Mouse (Mus musculus): Measurements from ENCODE around the gene Vezt.
A peak's percentile ranks its signal among the peaks of the same experiment; 100 is the strongest.

Vezt gene

DNA sequence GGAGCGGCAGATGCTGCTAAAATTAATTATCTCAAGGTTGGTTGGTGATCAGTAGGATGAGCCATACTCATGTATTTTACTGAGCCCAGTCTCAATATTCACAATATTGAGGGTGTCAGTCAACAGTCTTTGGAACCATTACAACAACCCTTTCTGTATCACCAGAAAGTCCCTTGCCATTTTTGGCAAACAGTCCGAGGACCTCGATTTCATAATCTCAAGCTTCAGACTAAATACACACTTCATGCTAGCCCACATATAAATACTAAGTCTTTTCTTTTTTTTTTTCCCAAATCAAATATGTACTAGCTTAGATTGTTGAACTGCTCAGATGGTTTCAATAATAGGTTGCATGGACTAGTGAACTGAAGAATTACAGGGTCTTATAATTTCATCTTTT, 84.6 kb downstream of the Vezt start:
- peak; percentile 23 for DNase-seq (ENCODE audit: low read depth)

DNA sequence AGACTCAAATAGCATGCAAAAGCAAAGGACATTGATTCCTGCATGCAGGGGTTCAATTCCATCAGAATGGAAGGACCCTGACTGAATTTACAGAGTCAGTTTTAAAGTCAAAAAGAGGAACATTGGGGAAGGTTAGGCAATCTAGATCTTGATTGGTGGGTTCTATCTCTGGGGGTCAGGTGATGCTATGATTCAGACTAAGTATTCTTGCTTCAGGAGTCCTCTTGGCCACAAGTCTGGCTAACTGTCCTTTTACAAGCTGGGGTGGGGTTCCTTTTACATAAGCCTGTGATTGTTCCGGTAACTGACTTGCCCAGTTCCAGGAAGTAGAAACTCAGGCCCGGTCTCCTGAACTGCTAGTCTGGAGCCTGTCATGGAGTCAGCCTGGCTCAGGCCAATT, 85.7 kb downstream of the Vezt start:
- DNase-seq (ENCODE audit: low read depth), result peak; percentile 25

DNA sequence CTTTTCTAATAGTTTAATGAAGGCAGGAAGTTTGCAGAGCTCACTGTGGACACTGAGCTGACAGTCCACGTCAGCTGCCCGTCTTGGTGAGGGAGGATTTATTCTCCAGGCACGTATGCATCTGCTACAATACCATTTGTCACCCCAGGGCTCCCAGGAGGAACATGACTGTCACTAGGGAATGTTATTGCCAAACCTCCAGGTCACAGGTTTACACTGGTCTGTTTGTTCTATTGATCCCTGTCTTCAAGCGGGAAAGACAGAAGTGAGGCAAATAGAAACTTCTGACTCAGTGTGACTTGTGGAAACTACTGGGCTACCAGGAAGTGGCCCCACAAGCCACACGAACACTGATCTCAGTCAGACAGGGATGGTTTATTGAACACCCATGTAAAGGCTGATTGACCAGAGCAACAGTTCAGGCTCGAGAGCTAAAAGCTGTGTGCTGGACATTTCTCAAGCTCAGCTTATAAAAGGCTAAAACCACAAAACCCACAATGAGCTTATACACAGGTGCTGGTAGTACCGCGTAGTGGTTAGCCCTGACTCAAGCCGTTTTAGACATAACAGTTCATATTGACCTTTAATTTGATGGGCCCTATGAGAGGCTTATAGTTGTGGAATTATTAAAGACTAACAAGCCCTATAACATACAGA, 89.6 kb downstream of the Vezt start:
- no peak for DNase-seq (ENCODE audit: low read depth)

DNA sequence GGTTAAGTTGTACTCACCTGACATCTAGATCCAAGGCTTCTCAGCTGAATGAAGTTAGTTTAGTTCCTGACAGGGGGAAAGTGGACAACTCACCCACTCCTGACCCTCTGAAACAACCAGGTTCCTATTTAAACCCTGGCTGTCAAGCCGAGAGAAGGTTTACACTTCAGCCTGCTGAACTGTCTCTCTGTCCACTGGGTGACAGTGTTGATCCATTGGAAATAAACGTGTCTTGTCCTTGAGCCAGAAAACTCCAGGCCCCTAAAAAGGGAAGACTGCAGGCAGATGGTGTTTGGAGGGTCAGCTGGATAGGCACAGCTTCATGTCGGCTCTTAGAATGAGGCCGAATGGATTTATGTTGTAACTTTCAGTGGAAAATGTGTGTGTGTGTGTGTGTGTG, 90.3 kb downstream of the Vezt start:
- peak; percentile 68 for DNase-seq (ENCODE audit: low read depth)

DNA sequence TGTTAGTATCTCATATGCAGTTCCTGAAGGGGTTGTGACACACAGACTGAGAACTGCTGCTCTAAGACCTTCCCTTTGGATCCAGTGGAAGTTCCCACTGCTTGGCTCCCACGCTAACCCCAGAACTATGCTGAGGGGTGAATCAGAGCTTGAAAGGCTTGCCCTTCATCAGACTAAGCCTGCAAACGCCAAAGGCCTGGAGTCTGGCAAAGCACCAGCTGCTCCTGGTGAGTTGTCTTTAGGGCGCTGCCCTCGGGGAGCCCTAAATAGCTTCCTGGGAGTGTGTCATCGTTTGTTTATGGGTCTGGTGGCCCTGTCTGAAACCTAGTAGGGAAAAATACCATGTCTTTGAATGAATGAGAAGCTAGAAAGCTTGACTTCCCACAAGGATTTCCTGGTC, 91.4 kb downstream of the Vezt start:
- DNase-seq (ENCODE audit: low read depth), result peak; percentile 90

DNA sequence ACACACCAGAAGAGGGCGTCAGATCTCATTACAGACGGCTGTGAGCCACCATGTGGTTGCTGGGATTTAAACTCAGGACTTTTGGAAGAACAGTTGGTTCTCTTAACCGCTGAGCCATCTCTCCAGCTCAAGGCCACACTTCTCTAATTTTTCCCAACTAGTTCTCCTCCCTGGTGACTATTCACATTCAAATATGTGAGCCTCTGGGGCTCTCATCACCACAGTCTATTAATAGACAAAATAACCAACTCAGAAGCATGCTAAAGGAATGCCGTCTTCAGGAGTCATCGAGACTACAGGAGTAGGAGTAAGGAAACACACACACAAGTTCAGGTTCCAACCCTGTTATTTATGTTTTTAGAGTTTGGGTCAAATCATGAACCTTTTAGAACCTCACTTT, 95.3 kb downstream of the Vezt start:
- no peak for DNase-seq (ENCODE audit: low read depth)

DNA sequence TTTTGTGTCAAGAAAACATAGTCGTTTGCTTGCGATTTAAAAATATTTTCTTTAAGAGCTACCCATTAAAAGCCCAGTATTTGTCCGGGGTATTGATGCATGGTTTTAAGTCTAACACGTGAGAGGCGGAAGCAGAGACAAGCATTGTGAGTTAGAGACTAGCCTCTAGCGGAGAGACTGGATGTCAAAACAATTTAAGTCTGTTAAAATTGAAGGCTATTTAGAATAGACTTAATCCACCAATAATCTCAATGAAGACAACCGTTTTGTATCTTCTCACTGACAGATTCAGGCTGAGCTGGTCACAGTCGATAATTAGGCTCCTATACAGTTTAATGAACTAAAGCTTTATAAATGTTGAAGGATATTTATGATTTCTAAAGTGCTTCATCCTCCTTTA, 95.9 kb downstream of the Vezt start:
- DNase-seq (ENCODE audit: low read depth), result no peak

DNA sequence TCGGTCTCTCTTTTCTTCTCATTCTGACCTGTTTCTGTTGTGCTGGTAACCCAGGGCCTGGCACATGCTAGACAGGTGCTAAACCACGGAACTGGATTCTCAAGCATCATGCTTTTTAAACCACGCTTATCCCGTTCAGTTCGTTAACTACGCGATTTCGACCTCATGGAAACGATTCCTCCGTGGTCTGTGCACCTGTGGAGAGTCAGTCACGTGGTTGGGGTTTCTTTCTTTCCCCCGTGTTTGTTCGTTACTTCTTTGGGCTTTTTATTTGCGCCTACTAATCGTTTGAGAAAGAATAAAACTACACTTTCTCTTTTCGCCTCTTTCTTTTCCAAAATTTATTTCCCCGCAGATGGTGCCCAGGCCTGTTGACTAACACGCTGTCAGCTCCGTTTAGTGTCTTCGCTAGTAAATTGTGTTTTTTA, 96.8 kb downstream of the Vezt start:
- no peak for DNase-seq (ENCODE audit: low read depth)

DNA sequence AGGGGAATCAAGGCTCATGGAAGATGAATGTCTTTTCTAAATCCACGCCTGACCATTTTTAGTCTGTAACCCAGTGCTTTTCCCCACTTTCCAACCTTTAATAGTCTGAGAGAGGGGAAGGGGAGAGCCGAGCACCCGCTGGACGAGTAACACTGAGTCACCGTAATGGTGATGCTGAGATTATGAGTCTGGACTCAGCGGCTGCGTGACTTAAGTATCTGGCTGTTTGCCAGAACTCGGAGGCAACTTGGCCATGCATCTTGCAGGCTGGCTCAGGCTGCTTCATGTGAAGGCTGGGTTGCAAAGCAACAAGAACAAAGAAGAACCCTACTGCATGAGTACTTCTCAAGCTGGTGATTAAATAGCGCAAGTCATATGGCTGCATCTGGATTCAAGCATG, 101.6 kb downstream of the Vezt start:
- peak; percentile 96 for DNase-seq (ENCODE audit: low read depth)

DNA sequence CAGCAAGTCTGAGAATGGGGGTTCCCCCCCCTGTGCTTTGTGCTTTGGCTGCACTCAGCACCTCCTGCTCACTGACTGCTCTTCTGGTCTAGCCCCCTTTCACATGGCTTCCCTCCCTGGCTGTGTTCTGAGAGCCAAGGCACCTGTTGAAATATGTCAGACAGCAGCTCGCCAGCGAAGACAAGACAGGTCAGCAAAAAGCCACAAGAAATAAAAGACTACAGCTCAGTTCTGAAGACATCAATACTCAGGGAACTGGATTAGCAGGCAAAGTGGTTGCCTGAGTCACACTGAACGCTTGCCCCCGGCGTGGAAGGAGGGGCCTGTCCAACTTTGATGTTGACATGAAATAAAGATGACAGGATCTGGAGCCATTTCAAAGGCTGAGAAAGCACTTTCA, 102.8 kb downstream of the Vezt start:
- DNase-seq (ENCODE audit: low read depth), result peak; percentile 74

DNA sequence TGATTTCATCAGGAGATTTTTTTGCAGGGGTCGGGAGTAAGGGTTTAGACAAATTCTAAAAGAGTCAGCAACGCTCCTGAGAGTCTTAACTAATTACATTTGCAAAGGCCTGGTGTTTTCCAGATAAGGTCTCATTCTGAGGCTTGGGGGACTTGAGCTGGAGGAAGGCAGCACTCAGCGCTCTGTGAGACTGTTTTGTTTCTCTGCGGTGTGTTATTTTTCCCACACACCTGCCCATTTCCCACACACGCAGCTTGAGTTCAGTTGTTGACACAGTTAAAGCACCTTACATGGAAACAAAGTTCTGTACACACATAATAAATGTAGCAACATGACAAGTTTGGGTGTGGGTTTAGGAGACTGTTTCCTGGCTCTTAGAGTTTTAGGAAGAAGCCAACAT, 103.6 kb downstream of the Vezt start:
- DNase-seq (ENCODE audit: low read depth), result no peak

DNA sequence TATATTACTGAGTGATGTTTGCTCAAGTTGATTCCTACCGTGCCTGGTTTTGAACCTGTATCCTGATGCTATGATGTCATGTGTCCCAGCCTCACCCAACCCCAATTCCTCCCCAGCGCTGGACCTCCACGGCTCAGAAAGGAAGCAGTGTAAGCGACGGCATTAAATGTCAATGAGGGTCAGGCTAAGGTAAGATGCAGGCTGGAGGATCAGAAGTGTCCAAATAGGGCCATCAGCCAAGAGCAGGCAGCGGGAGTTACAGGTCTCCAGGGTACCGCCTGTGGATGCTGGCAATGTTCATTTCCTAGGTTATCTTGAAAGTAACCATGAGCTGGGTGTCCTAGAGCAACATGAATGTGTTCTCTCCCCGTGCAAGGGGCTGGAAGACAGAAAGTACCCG, 104.2 kb downstream of the Vezt start:
- no peak for DNase-seq (ENCODE audit: low read depth)

DNA sequence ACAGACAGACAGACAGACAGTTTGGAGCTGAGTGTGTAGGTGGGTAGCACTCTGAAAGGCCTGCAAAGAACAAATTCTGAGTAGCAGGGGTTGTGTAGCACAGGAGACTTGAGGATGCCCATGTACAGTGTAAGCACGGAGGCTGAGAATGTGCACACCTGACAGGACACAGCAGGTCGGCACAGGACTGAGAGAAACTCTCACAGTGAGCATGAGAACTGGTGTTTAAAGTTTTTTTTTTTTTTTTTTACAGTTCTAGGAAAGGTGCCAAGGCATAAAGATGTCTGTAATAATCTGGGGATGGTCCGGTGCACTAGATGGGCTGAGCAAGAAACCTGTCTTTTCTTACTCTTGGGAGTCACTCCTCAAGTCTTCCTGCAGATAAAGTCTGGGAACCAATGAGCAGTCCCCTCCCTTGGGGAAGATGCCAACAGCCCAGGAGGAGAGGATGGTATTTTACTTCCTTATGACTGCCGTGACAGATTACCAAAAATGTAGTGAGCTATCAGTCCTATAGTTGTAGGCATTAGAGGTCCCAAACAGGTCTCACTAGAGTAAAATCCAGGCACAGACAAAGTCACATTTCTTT, 105.3 kb downstream of the Vezt start:
- no peak for DNase-seq (ENCODE audit: low read depth)

DNA sequence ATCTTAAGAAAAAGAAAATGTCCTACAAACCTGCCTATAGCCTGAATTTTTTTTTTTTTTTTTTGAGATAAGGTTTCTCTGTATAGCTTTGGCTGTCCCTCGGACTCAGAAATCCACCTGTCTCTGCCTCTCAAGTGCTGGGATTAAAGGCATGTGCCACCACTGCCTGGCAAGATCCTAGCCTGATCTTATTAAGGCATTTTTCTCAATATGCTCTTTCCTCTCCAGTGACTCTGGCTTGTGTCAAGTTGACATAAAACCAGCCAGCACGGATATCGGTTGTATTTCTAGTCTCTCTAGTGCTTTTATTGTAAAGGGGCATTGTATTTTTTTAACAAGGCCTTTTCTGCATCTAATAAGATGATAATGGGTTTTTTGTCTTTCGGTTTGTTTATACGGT, 111.0 kb downstream of the Vezt start:
- DNase-seq (ENCODE audit: low read depth), result no peak

DNA sequence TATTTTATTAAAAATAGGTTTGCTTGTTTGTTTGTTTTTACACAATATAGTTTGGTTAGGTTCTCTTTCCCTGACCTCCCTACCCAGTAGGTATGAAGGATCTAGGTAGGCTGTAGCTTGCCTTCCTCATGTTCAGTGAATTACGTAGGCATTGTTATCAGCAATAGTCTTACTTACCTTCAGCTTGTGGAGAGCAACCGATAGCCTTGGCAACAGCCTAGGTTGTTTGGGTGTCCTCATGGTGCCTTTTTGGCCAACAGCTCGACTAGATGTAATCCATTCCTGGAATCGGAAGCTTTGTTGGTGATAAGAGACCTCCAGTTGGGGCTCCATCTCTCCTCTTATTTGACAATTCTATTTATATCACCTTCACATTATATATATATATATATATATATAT, 114.5 kb downstream of the Vezt start:
- no peak for DNase-seq (ENCODE audit: low read depth)

DNA sequence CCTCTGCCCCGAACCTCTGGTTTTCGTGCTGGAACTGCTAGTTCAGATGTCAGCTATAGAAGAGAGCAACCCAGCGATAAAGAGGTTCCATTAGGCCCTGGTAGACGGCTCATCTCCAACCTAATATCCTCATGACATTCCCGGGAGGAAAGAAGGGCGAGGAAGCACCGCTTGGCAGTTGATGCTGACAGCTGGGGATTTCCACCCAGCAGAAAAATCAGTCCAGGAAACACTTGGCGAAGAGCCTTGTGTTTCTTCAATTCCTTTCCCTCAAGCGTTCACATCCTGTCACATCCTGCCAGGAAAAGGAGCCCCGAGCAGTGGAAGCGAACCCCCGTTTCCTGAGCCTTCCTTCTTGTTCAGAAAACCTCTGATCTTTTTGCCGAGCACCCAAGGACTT, 116.4 kb downstream of the Vezt start:
- peak; percentile 62 for DNase-seq (ENCODE audit: low read depth)

DNA sequence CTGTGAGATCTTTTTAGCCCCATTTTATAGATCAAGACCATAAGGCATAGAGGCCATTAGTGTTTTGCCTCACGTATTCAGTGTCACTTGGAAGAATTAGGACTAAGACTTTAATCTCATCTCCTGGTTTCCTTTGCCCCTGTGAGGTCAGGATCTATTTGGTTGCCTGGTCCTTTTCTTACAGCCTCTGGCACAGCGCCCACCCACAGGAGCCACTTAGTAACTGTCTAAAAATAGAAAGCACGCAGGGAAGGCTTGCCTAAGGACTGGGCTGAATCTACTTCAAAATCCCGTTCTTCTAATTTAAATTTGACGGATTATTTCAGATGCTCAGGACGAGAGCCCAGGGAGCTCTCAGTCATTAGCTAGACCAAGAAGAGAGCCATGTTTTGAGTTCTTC, 116.9 kb downstream of the Vezt start:
- peak; percentile 75 for DNase-seq (ENCODE audit: low read depth)

DNA sequence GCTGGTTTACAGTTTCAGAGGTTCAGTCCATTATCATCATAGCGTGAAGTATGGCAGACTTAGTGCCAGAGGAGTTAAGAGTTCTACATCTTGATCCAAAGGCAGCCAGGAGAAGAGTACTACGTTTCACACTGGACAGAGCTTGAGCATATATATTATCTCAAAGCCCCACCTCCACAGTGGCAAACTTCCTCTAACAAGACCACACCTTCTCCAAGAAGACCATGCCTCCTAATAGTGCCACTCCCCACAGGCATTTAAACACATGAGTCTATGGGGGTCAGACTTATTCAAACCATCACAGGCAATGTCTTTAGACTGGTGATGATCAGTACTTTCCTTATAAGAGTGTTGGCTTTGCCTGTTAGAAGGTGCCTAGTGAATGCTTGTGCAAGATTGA, 117.5 kb downstream of the Vezt start:
- no peak for DNase-seq (ENCODE audit: low read depth)

DNA sequence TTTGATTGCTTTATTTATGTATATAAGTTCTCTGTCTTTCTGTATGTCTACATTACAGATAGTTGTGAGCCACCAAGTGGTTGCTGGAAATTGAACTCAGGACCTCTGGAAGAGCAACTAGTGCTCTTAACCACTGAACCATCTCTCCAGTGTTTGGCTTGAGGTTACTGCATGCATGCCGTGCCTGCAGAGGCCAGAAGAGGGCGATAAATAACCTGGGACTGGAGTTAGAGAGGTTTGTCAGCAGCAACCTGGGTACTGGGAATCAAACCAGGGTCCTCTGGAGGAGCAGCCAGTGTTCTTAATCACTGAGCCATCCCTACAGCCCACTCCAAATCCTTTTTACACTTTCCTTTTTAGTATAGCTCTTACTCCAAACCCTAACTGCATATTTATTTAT, 118.8 kb downstream of the Vezt start:
- no peak for DNase-seq (ENCODE audit: low read depth)

DNA sequence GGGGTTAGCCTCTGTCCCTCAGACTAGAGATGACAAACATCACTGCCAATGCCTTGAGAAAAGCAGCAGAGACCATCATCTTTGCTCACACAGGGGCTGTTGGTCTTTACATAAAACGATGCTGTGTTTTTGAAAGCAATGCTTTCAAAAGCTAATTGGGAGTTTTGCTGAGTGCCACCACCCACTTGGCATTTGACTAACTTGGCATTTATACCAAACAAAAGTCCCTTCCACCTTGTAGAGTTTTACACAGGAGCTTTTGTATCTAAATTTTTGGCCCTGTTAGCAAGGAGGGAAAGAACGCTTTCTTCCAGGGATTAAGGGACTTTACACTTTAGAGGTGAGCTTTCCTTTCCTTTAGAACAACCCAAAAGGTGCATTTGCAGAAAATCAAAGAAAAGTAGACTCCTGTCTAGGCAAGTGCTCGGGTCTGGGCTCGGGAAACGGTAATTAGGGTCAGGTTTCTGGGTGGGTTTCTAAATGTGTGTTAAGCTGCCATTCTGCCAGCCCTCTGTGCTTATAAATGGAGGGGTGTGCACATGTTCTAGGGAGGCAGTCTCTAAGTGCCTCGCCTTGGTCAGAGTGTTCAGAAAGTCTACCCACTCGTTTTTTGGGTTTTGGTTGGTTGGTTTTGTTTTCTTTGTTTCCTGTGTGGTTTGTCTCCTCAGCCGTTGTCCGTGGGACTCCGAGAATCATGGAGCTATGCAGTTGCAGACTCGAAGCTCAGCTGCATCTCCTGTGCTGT, 119.9 kb downstream of the Vezt start:
- no peak for DNase-seq (ENCODE audit: low read depth)

DNA sequence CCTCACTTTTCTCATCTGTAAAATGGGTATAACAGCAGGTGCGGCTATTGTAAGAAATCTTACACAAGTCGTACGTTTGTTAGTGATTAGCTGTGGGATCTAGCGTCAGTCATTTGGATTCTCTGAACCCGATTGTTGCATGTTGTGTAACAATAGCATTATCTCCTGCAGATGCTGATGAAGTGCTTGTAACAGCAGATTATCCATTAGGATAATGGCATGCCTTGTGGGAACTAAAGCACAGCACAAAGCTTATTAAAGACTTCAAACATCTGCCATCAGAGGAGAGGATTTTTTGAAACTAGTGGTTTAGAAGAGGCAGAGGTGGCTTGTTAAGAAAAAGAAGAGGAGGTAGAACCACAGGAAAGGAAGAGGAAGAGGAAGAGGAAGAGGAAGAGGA, 122.1 kb downstream of the Vezt start:
- DNase-seq (ENCODE audit: low read depth), result no peak

DNA sequence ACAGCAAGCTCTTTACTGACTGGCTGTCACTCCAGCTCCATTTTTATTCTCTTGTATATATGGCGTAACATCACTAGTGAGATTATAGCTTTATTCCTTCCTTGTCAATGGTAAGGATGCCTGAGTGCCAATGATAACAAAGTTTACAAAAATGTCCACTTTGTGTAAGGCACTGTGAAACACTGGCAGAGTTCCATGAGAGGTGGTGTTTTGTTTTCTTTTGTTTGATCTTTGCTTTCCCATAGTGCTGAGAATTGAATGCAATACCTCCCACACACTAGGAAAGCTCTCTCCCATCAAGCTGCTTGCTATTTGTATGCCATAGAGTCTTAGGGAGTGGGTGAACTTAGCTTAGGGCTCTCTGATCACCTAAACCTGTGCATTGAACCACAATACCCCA, 122.7 kb downstream of the Vezt start:
- DNase-seq (ENCODE audit: low read depth), result no peak

DNA sequence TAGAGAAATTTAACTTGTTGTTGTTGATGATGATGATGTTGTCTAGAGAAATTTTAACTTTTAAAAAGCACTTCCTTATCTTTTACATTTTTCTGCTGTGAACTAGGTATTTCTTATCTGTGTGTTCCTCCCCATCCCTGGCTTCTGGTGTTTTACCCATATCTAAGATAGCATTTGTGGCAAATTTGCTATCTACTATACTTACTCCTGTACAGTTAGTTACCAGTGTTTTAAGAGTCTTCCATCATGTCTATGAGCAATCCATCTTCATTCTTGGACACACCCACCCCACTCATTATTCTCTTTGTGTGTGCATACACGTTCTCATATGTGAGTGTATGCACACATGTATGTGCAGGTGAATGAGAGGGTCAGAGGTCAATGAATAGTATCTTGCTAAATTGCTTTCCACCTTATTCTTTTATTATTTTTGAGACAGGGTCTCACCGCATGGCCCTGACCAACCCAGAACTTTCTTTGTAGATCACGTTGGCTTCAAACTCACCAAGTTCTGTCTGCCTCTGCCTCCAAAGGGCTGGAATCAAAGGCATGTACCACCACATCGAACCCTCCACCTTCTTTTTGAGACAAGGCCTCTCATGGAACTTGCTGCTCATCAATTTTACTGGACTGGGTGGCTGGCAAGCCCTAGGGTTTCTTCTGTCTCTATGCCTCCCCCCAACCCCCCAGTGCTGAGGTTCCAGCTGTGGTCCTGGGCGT, 123.3 kb downstream of the Vezt start:
- DNase-seq (ENCODE audit: low read depth), result no peak

All from NIH3T3 (cell line).